Mouse (Mus musculus) hindlimb bud, embryonic 11.5 days (tissue): ENCODE measurements around the gene Ppp6r3.

Source experiments
- DNase-seq: peaks from one replicate; pipeline ENCODE4 v3.0.0-alpha.2; 2012; ENCODE audit warnings: low read depth, low spot score; ENCODE audit errors: extremely low spot score

Ppp6r3 gene

DNA sequence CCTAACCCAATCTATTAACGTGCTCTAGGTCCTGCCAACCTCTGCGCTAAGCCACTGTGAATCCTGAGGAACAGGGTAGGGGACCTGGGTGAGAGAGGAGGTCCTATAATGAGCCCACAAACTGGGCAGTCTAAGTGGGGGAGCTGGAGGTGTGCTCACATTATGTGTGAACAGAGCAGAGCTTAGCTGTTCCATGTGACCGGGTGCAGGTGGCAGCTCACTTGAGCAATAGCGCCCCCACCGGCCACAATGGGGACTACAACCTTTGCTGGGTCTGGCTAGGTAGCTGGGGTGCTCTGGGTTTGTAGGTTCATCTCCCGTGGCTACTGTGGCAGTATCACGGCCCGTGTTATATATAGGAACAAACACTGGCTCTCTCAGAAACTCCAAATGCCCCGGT, 138.7 kb downstream of the Ppp6r3 start:
- DNase-seq: no peak

DNA sequence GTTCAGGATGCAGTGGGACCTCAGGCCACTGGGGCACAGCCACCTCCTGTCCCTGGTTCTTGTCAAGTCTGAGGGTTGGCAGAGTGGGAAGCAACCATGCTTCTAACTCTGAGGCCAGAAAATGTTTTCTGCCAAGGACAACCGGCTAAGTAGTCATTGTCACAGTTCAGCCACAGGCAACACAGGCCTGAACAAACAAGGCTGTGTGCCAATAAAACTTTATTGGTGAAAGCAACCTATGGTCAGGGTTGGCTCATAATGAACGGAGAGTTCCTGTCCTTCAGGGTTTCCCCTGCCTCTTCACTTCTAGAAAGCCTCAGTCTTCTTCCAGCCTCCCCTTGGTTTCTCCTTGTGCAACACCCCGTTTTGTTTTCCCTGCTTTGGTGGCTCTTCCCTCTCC, 139.7 kb downstream of the Ppp6r3 start:
- DNase-seq: no peak

DNA sequence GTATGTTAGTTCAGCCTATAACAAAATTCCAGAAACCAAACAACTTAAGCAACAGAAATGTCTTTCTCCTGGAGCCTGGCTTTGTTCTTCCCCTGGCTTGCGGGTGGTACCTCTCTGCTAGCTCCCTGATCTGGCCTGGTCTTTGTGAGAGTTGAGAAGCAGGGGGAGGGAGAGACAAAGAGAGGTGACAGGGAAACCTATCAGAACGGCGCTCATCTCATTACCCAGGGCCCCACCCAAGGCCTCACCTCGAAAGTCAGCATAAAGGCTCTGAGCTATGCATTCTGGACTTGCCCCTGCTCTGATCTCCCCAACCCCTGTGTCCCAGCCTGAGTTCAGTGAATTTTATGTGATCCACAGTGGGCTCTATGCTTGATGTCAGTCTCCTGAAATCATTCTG, 140.9 kb downstream of the Ppp6r3 start:
- DNase-seq: no peak

DNA sequence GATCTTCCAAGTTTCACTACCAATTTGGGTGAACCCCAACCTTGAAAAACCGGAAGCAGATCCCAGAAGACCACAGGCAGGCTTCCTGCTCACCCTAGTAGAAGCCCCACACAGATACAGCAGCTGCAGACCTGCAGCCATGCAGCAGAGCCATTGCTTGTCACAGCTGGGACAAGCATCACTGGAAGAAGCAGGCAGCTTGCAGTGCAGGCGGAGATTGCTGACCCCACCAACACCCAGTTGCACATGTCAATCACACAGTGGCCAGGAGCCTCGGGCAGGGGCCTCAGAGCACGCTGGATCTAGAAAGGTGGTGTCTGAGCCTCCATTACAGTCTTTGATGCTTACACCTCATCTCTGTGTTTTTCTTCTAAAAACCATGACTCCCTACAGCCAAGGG, 141.4 kb downstream of the Ppp6r3 start:
- no peak for DNase-seq

DNA sequence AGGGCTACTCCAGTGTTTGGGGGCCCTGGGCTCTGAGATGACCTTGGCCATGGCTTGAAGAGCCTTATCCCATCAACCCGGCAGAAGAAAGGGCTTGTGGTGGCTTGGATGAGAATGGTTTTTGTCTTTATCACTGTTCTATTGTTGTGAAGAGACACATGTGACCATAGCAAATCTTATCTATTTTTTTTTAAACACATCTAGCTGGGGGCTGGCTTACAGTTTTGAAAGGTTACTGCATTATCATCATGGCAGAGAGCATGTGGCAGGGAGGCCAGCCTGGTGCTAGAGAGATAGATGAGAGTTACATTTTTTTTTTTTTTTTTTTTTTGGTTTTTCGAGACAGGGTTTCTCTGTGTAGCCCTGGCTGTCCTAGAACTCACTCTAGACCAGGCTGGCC, 143.6 kb downstream of the Ppp6r3 start:
- DNase-seq: no peak

DNA sequence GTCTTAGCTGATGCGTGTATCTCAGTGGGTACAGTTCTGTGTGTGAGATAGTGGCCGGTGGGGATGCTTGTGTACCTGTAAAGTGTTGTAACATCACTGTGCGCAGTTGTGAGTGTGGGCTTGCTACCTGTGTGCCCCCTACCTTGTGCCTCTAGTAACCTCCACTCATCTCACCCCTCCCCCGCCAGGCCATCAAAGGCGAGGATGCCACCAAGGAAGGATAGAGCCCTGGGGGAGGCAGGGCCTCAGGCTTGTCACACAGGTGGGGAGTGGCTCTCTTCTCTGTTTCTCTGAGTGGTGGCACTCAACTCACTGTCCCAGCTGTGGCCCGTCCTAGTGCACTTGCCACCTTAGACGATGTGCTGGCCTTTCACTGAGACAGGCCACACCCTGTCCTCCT, 144.5 kb downstream of the Ppp6r3 start:
- no peak for DNase-seq

DNA sequence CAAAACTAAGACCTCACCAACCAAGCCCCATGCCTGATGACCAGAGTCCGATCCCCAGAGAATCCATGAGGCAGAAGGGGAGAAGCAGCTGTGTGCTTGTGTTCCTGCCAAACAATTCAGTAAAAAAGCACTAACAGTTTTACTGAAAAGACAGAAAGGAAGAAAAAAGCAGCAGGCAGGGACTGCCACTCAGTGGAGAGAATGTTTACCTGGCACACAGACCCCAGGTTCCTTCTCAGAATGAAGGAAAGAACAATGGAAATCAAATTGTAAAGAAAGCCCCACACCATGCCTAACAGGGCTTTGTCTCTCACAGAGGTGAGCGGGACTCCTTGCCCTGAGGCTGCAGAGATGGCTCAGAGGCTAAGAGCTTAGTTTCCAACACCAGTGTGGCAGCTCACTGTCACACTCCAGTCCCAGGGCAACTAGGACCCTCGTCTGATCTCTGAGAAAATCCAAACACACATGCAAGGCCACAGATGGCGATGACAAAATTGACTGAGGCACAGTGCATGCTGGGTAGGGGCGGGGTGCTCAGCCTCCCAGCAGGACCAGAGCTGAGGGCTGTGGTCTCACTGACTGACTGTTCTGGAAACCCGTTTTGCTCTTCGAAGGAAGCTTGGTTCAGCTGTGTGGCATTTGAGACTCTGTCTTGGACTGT, 146.3 kb downstream of the Ppp6r3 start:
- no peak for DNase-seq

DNA sequence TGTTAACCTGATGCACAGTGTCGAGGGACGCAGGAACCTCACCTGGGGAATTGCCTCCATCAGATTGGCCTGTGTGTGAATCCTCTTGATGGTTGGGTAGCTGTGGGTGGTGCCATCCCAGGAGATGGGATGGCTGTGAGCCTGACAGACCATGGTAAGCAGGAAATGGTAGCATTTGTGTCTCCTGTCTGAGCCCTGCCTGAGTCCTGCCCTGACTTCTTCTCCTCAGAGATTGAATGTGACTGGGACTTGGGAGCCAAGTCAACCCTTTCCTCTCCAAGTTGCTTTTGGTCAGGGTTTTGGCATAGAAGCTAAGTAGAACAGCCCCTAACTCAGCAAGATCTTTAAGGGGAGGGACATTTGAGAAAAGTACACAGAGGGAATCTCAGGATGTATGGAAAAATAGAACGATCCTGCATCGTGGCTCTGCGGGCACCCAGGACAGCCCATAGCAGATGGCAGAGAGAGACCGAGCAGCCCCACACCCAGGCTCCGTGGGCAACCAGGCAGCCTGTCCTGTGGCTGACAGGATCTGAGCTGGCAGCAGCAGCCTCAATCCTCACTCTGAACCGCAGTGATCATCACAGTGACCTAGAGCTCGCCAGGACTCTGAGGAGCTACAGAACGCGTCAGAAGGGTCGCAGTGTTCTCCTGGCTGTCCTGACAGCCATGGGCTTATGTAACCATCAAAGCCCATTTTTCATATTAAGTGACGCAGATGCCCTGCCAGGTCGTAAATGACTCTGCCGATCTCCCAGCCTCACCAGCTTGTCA, 147.3 kb downstream of the Ppp6r3 start:
- DNase-seq: no peak

DNA sequence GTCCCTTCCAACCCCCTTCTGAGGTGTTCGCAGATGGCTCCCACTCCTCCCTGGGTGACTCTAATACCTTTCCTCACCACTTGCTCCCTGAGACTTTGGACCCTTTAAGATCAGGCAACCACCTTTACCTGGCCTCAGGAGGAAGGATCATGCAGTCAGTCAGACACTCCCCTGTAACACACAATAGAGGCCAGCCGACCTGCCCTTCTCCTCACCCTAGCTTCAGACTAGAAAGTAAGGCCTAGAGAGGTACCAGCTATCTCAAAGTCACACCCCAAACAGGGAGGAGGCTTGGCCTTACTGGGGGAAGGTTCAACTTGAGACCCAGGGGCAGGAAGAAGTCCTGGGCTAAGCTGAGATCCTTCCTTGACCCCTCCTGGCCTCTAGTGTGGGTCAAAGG, 151.3 kb downstream of the Ppp6r3 start:
- DNase-seq: no peak

DNA sequence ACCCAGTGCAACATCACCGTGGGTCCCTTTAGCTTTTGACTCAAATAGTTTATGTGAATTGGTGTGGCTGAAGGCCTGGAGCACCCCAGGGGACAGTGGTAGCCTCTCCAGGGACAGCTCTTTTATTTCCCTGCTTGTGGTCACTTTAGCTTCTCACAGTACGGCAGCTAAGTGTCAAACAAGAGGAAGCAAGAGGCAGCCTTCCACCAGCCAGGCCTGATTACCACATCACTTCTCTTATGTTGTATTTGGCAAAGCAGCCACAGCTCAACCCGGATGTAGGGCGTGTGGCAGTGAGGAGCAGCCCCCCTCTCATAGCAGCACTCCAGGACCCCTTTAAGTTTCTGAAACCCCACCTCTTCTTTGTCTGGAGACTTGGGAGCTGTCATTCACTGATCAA, 152.6 kb downstream of the Ppp6r3 start:
- DNase-seq: no peak

DNA sequence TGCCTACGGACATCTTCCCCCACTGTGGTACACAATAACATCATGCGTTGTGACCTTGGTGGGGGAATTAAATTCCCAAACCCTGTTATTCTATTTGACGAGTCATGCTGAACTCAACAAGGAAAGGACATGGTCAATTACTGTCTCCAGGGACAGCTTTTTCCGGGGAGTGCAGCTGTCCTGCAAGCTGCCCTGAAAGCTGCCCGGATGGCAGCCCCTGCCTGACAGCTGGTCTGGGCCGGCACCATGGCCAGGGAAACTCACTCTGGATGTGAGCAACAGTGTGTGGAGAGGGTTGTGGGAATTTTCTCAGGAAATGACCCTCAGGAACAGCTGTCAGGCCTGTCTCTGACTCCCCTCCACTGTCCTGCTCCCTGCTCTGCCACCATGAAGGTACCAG, 153.1 kb downstream of the Ppp6r3 start:
- no peak for DNase-seq

DNA sequence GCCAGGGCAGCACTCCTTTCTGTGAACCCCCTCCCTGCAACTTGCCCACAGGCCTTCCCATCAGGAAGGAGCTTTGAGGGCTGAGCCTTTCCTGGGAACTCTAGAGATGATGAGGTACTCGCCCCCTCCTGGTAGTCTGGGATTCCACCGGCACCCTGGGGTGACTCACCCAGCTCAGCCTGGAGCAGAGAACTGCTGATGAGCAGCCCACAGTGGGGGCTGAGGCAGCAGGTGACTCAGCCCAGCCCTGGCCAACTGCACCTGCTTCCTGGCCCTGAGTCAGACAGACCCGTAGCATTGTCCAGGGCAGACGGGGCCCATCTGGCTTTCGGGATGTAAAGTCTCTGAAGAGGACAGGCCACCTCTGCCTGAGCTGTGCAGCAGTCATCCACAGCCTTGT, 156.3 kb downstream of the Ppp6r3 start:
- DNase-seq: no peak

DNA sequence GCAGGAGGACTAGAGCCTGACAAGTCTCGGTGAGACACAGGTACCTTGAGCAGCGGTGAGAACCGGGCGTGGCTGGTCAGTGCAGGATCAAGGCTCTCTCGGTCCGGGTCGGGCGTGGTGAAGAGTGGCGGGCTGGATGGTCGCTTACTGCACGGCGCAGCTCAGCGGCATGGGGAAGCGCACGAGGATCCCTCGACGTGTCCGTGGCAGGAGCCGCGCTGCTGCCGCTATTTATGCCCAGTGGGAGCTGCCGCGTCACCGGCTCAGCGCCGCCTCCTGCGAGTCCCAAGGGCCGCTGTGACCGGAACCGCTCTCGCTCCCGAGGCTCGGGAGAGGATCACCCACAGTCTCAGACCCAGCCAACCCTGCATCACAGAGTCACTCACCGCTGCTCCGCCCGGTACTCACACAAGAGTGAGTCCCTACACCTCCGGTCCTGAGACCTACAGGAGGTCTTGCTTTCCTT, 161.2 kb downstream of the Ppp6r3 start, which contains the start of gene Gal:
Gal (minus strand) TSS at position 277 of the 466 bp plus-strand sequence.
- DNase-seq: no peak

DNA sequence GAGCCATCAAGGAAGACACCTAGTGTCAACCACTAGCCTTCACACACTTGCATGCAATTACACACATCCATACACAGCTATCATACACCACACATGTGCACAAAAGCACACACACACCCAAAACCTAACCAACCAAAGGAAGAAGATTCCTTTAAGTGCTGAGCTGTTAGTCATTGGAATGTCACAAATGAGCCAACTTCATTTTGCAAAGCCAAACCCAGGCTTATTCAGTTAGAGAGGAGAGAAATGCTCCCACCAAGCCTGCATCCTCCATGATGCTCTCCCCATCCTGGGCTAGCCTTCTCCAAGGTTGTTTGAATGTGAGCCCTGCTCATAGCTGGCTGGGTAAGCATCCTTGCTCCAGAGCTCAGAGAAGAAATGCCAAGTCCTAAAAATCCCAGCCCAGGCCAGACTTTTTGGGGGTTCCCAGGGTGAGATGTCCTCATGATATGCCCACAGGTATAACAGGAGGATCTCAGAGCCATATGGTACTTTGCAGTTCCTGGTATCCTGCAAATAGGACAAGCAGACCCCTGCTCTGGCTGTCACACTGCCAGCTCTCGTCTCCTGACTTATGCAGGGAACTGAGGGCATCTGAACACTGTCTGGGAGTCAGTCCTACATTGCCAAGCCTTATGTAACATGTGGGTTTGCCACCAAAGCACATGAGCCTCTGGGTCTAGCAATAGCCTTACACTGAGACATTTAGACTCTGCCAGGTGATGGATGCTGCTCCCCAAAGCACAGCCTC, 169.8 kb downstream of the Ppp6r3 start:
- DNase-seq: no peak
